Mouse (Mus musculus): ENCODE data around the gene Unc45a.

Unc45a gene

GRCm38 (mm10) chr7:80317439-80318115 is 23.2 kb downstream of the Unc45a start:
- TF ChIP-seq POU5F1 (IDR thresholded peaks at IDR 0.05; ENCODE audit: borderline replicate concordance, low read length) (no peak), NANOG (IDR thresholded peaks at IDR 0.05; ENCODE audit: borderline replicate concordance, low read length) (no peak), CTCF (conservative IDR thresholded peaks at IDR 0.05; ENCODE audit: low read length) (no peak)
- peaks cover 76% of the 10 kb centered on the region for H3K36me3 ChIP-seq (ENCODE audit: insufficient read depth, low read length)
- no peaks in the 10 kb centered on the region for H3K9me3 ChIP-seq (ENCODE audit: low read length)
- H3K27me3 ChIP-seq (ENCODE audit: insufficient read depth, low read length), result no peaks in the 10 kb centered on the region
- peaks cover 37% of the 10 kb centered on the region for H3K4me1 ChIP-seq (replicated peaks; ENCODE audit: low read depth, low read length)
- H3K4me3 ChIP-seq (replicated peaks; ENCODE audit: low read length), result no peak overlapping the region

DNA sequence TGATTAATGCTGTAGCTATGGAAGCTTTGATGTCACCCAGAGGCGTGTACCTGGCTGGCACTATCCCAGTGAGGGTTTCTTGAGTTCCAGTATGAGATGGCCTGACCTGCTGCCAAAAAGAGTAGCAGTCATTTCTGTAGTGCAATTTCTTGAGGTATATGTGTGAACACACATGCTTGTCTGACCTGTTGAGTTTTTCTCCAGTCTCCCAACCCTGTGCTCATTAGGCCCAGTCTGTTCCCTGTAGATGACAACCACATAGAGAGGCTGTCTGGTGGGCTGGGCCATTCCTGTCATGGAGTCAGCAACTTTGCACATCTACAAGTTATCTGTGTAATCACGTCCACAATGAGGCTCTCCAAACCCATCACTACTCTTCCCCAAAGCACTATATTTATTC is 25.1 kb downstream of the Unc45a start:
- Histone ChIP-seq H3K4me3 (replicated peaks; ENCODE audit: low read length) (no peak overlapping the region), H3K36me3 (ENCODE audit: insufficient read depth, low read length) (peaks cover 85% of the 10 kb centered on the region), H3K4me1 (replicated peaks; ENCODE audit: low read depth, low read length) (peaks cover 27% of the 10 kb centered on the region), H3K27me3 (ENCODE audit: insufficient read depth, low read length) (no peaks in the 10 kb centered on the region), H3K9me3 (ENCODE audit: low read length) (no peaks in the 10 kb centered on the region)
- TF ChIP-seq POU5F1 (IDR thresholded peaks at IDR 0.05; ENCODE audit: borderline replicate concordance, low read length) (no peak), CTCF (conservative IDR thresholded peaks at IDR 0.05; ENCODE audit: low read length) (no peak)

DNA sequence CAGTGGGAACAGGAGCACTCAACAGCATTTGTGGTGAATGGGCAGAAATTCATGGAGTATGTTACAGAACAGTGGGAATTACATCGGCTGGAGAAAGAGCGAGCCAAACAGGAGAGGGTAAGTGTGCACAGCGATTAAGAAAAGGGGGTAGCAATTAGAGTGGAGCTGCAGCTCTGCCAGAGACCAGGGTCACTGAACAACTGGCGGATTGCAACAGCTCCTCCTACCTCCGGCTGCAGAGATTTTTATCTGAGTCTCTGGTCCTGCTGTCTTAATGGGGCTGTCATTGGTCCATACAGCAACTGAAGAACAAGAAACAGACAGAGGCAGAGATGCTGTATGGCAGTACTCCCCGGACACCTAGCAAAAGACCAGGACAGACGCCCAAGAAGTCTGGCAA is 30.0 kb downstream of the Unc45a start:
- no peak overlapping the region for H3K4me3 ChIP-seq (replicated peaks; ENCODE audit: low read length)
- no peaks in the 10 kb centered on the region for H3K27me3 ChIP-seq (ENCODE audit: insufficient read depth, low read length)
- no peak for TF ChIP-seq POU5F1 (IDR thresholded peaks at IDR 0.05; ENCODE audit: borderline replicate concordance, low read length)
- TF ChIP-seq NANOG (IDR thresholded peaks at IDR 0.05; ENCODE audit: borderline replicate concordance, low read length), result no peak
- H3K4me1 ChIP-seq (replicated peaks; ENCODE audit: low read depth, low read length), result peaks cover 33% of the 10 kb centered on the region
- peaks cover 99% of the 10 kb centered on the region for H3K36me3 ChIP-seq (ENCODE audit: insufficient read depth, low read length)
- no peaks in the 10 kb centered on the region for H3K9me3 ChIP-seq (ENCODE audit: low read length)

DNA sequence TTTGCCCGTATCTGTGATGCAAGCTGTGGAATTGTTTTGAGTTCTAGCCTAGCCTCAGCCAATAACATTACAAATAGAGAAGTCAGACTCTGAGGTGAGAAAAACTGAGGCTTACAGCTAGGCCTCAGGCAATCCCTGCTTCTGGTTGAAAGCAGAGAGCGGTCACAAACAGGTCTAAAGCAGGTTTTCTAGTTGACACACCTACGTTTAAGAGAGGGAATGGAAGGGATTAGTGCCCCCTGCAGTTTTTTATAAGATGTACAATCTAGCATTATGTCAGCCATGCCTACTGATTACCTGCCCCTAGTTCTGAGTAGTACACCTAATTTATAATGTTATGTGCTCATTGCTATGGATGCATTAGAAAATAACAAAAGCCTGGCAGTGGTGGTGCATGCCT is 33.0 kb downstream of the Unc45a start:
- Histone ChIP-seq H3K27me3 (ENCODE audit: insufficient read depth, low read length) (no peaks in the 10 kb centered on the region), H3K4me3 (replicated peaks; ENCODE audit: low read length) (no peak overlapping the region), H3K4me1 (replicated peaks; ENCODE audit: low read depth, low read length) (peaks cover 42% of the 10 kb centered on the region), H3K36me3 (ENCODE audit: insufficient read depth, low read length) (peaks cover 100% of the 10 kb centered on the region), H3K9me3 (ENCODE audit: low read length) (no peaks in the 10 kb centered on the region)
- TF ChIP-seq NANOG (IDR thresholded peaks at IDR 0.05; ENCODE audit: borderline replicate concordance, low read length) (no peak), CTCF (conservative IDR thresholded peaks at IDR 0.05; ENCODE audit: low read length) (no peak; the same call in 1 of the 2 replicates), POU5F1 (IDR thresholded peaks at IDR 0.05; ENCODE audit: borderline replicate concordance, low read length) (no peak)

DNA sequence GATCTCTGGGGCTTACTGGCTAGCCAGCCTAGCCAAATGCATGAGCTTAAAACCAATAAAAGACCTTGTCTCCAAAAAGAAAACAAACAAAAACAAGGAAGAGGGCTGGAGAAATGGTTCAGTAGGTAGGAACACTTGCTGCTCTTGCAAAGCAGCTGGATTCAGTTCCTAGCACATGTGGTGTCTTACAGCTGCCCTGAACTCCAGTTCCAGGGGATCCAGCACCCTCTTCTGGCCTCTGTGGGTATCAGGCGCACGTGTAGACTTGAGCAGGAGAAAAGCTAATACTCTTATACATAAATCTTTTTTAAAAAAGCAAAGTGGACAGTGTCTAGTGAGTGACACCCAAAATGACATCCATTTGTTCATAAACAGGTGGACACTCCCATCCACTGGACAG is 39.3 kb downstream of the Unc45a start:
- Histone ChIP-seq H3K36me3 (ENCODE audit: insufficient read depth, low read length) (peaks cover 99% of the 10 kb centered on the region), H3K27me3 (ENCODE audit: insufficient read depth, low read length) (no peaks in the 10 kb centered on the region), H3K4me1 (replicated peaks; ENCODE audit: low read depth, low read length) (peaks cover 65% of the 10 kb centered on the region), H3K4me3 (replicated peaks; ENCODE audit: low read length) (no peak overlapping the region), H3K9me3 (ENCODE audit: low read length) (no peaks in the 10 kb centered on the region)
- peak; percentile 29 for TF ChIP-seq CTCF (conservative IDR thresholded peaks at IDR 0.05; ENCODE audit: low read length)
- TF ChIP-seq POU5F1 (IDR thresholded peaks at IDR 0.05; ENCODE audit: borderline replicate concordance, low read length), result no peak
- no peak for TF ChIP-seq NANOG (IDR thresholded peaks at IDR 0.05; ENCODE audit: borderline replicate concordance, low read length)

DNA sequence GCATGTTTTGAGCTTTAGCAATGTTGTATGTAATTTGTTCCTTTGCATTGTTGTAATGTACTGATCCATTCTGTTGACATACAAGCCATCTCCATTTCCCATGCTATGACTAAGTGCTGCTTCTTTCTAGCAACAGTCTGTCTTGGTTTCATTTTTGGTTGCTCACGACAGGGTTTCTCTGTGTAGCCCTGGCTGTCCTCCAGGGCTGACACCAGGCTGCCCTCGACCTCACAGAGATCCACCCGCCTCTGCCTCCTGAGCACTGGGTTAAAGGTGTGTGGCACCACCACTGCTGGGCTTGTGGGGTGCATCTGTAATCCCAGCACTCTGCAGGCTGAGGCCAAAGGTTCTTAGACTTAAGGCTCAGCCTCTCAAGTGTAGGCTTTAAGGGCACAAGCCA is 41.2 kb downstream of the Unc45a start:
- H3K4me1 ChIP-seq (replicated peaks; ENCODE audit: low read depth, low read length), result peaks cover 72% of the 10 kb centered on the region
- H3K27me3 ChIP-seq (ENCODE audit: insufficient read depth, low read length), result no peaks in the 10 kb centered on the region
- peaks cover 87% of the 10 kb centered on the region for H3K36me3 ChIP-seq (ENCODE audit: insufficient read depth, low read length)
- no peaks in the 10 kb centered on the region for H3K9me3 ChIP-seq (ENCODE audit: low read length)
- H3K4me3 ChIP-seq (replicated peaks; ENCODE audit: low read length), result no peak overlapping the region
- TF ChIP-seq POU5F1 (IDR thresholded peaks at IDR 0.05; ENCODE audit: borderline replicate concordance, low read length) (no peak), CTCF (conservative IDR thresholded peaks at IDR 0.05; ENCODE audit: low read length) (no peak), NANOG (IDR thresholded peaks at IDR 0.05; ENCODE audit: borderline replicate concordance, low read length) (no peak)

DNA sequence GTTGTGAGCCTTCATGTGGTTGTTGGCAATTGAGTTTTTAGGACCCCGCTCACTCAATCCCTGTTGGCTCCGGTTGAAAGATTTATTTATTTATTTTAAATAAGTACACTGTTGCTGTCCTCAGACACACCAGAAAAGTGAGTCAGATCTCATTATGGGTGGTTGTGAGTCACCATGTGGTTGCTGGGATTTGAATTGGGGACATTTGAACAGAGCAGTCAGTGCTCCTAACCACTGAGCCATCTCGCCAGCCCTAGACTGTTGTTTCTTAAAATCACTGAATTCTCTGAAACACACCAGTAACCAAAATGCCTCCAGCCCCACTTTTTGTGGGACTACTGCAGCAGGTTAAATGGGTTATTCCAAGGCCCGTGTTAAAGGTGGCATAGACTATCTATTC is 42.1 kb downstream of the Unc45a start:
- Histone ChIP-seq H3K36me3 (ENCODE audit: insufficient read depth, low read length) (peaks cover 79% of the 10 kb centered on the region), H3K27me3 (ENCODE audit: insufficient read depth, low read length) (no peaks in the 10 kb centered on the region), H3K4me1 (replicated peaks; ENCODE audit: low read depth, low read length) (peaks cover 66% of the 10 kb centered on the region), H3K4me3 (replicated peaks; ENCODE audit: low read length) (no peak overlapping the region), H3K9me3 (ENCODE audit: low read length) (no peaks in the 10 kb centered on the region)
- TF ChIP-seq NANOG (IDR thresholded peaks at IDR 0.05; ENCODE audit: borderline replicate concordance, low read length), result no peak
- TF ChIP-seq CTCF (conservative IDR thresholded peaks at IDR 0.05; ENCODE audit: low read length), result no peak
- TF ChIP-seq POU5F1 (IDR thresholded peaks at IDR 0.05; ENCODE audit: borderline replicate concordance, low read length), result no peak

GRCm38 (mm10) chr7:80297041-80297440 is 43.8 kb downstream of the Unc45a start:
- no peaks in the 10 kb centered on the region for H3K9me3 ChIP-seq (ENCODE audit: low read length)
- peaks cover 65% of the 10 kb centered on the region for H3K4me1 ChIP-seq (replicated peaks; ENCODE audit: low read depth, low read length)
- no peak overlapping the region; the same call in 1 of the 2 replicates for H3K4me3 ChIP-seq (replicated peaks; ENCODE audit: low read length)
- H3K27me3 ChIP-seq (ENCODE audit: insufficient read depth, low read length), result no peaks in the 10 kb centered on the region
- H3K36me3 ChIP-seq (ENCODE audit: insufficient read depth, low read length), result peaks cover 65% of the 10 kb centered on the region
- TF ChIP-seq CTCF (conservative IDR thresholded peaks at IDR 0.05; ENCODE audit: low read length) (no peak), POU5F1 (IDR thresholded peaks at IDR 0.05; ENCODE audit: borderline replicate concordance, low read length) (no peak), NANOG (IDR thresholded peaks at IDR 0.05; ENCODE audit: borderline replicate concordance, low read length) (no peak)

GRCm38 (mm10) chr7:80296462-80296861 is 44.3 kb downstream of the Unc45a start:
- H3K27me3 ChIP-seq (ENCODE audit: insufficient read depth, low read length), result no peaks in the 10 kb centered on the region
- no peak for TF ChIP-seq NANOG (IDR thresholded peaks at IDR 0.05; ENCODE audit: borderline replicate concordance, low read length)
- TF ChIP-seq POU5F1 (IDR thresholded peaks at IDR 0.05; ENCODE audit: borderline replicate concordance, low read length), result no peak
- TF ChIP-seq CTCF (conservative IDR thresholded peaks at IDR 0.05; ENCODE audit: low read length), result no peak

More at GRCm38 (mm10) chr7:80296462-80296861, 44.3 kb downstream of the Unc45a start:
- Histone ChIP-seq H3K9me3 (ENCODE audit: low read length) (no peaks in the 10 kb centered on the region), H3K4me3 (replicated peaks; ENCODE audit: low read length) (peak overlapping the region; percentile 97), H3K36me3 (ENCODE audit: insufficient read depth, low read length) (peaks cover 65% of the 10 kb centered on the region), H3K4me1 (replicated peaks; ENCODE audit: low read depth, low read length) (peaks cover 61% of the 10 kb centered on the region)
